Comparison of ENCODE assay signal across 31 mouse cellular contexts in the genomic region with DNA sequence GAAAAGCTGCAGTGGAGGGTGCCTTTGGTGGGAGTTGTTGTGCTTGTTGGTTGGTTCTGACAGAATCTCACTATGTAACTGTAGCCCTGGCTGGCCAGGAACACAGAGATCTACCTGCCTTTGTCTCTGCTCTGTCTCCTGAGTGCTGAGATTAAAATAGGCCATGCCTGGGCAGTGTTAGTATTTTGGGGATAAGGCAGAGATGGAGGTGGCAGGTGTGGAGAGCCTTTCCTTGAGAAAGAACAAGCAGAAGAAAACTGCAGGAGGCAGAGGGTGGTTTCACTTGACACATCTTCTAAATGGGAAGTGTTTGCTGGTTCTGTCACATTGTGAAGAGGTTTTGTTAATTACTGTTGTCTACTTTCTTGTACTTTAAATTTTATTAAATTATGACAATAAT.
"Had no signal": no experiment of that assay in that cellular context is flagged by ENCODE, and none has a peak within 500 bp of the region (broad histone marks: within the 10 kb centered on the region; RNA-seq: fewer than 3 reads in every experiment).

No protein-coding gene starts in this region.

- H3K27me3 ChIP-seq: limb, embryonic 12.5 days; limb, embryonic 13.5 days; limb, embryonic 15.5 days; liver, embryonic 12.5 days; liver, embryonic 13.5 days; liver, embryonic 15.5 days; lung, embryonic 15.5 days; megakaryocyte, embryonic 14.5 days; midbrain, embryonic 12.5 days; midbrain, embryonic 13.5 days; midbrain, embryonic 15.5 days had no signal

- H3K9ac ChIP-seq: limb, embryonic 12.5 days; limb, embryonic 13.5 days; limb, embryonic 15.5 days; liver, embryonic 12.5 days; liver, embryonic 13.5 days; liver, embryonic 14.5 days; liver, embryonic 15.5 days; liver, postnatal 0 days; lung, embryonic 14.5 days; lung, embryonic 15.5 days; midbrain, embryonic 12.5 days; midbrain, embryonic 13.5 days; midbrain, embryonic 15.5 days had no signal

- DNase-seq: left cerebral cortex, postnatal 4 days; liver; liver, postnatal 0 days; lung, adult 18-20 months; lung, adult 2 months; lung, embryonic 14.5 days; lung, postnatal 10 days; lung, postnatal 14 days; lung, postnatal 36 days; lung, postnatal 4 days; midbrain, embryonic 14.5 days had no signal

- H3K4me3 ChIP-seq: left cerebral cortex, adult 2 months; limb, embryonic 12.5 days; limb, embryonic 13.5 days; limb, embryonic 15.5 days; liver, embryonic 12.5 days; liver, embryonic 13.5 days; liver, embryonic 15.5 days; lung, embryonic 15.5 days; megakaryocyte, embryonic 14.5 days; midbrain, embryonic 10.5 days; midbrain, embryonic 12.5 days; midbrain, embryonic 13.5 days; midbrain, embryonic 15.5 days; myocyte had no signal

- H3K9me3 ChIP-seq: limb, embryonic 13.5 days; limb, embryonic 15.5 days; liver, embryonic 13.5 days; liver, embryonic 15.5 days; lung, embryonic 15.5 days; midbrain, embryonic 10.5 days; midbrain, embryonic 12.5 days; midbrain, embryonic 13.5 days; midbrain, embryonic 15.5 days had no signal

- H3K27ac ChIP-seq: left cerebral cortex, adult 2 months; limb, embryonic 12.5 days; limb, embryonic 13.5 days; limb, embryonic 15.5 days; liver, embryonic 13.5 days; liver, embryonic 14.5 days; liver, embryonic 15.5 days; lung, embryonic 15.5 days; macrophage; midbrain, embryonic 10.5 days; midbrain, embryonic 12.5 days; midbrain, embryonic 13.5 days; midbrain, embryonic 15.5 days had no signal

- H3K4me2 ChIP-seq: limb, embryonic 12.5 days; limb, embryonic 13.5 days; limb, embryonic 15.5 days; liver, embryonic 11.5 days; liver, embryonic 12.5 days; liver, embryonic 13.5 days; liver, embryonic 15.5 days; lung, embryonic 14.5 days; lung, embryonic 15.5 days; midbrain, embryonic 11.5 days; midbrain, embryonic 12.5 days; midbrain, embryonic 13.5 days; midbrain, embryonic 15.5 days had no signal

- H3K36me3 ChIP-seq: limb, embryonic 13.5 days; limb, embryonic 15.5 days; liver, embryonic 15.5 days; lung, embryonic 15.5 days; midbrain, embryonic 12.5 days; midbrain, embryonic 13.5 days; midbrain, embryonic 15.5 days had no signal

- ATAC-seq: liver, embryonic 12.5 days; lung, postnatal 0 days; midbrain, embryonic 13.5 days; midbrain, embryonic 15.5 days; midbrain, embryonic 16.5 days had no signal
